Mouse (Mus musculus) bone marrow, adult 2 months (tissue): ENCODE data around the gene Doxl2. TPM values are rescaled to one million over a fixed set of nuclear protein-coding genes. Genes with fewer than 3 reads are reported as not detected.

Source experiments
- H3K27ac ChIP-seq: fragments of 200-500 bp; 2 replicates; pipeline ENCODE4 v1.5.1; 2012; ENCODE audit warnings: low read depth, mild to moderate bottlenecking, control low read depth, inconsistent platforms, low read length; ENCODE audit not compliant: control insufficient read depth, poor library complexity, insufficient read depth
- H3K4me1 ChIP-seq: fragments of 200-500 bp; 2 replicates; pipeline ENCODE4 v1.6.1; 2011; ENCODE audit warnings: low read length; ENCODE audit not compliant: control insufficient read depth, insufficient read depth
- H3K4me3 ChIP-seq: fragments of 200-500 bp; replicated peaks from 2 replicates; pipeline ENCODE3; 2011; ENCODE audit warnings: mild to moderate bottlenecking, low read depth, low read length, control low read depth; ENCODE audit not compliant: control insufficient read depth
- CTCF ChIP-seq: fragments of 200-500 bp; IDR thresholded peaks from 2 replicates; pipeline ENCODE4 v1.5.1; 2011; ENCODE audit warnings: low read length, control low read depth; ENCODE audit not compliant: control insufficient read depth, insufficient read depth
- POLR2A ChIP-seq: fragments of 200-500 bp; IDR thresholded peaks from 2 replicates; pipeline ENCODE4 v1.6.1; 2011; ENCODE audit warnings: low read depth, mild to moderate bottlenecking, control low read depth, low read length, borderline replicate concordance; ENCODE audit not compliant: control insufficient read depth
- WGBS: fragments of 180-500 bp; shearing (Covaris S2); methylation state at CpG from one replicate; pipeline ENCODE4 v1.1.7; 2018; 5-methylcytosine and 5-hydroxymethylcytosine counted together
- polyA plus RNA-seq: library from polyadenylated mRNA; stranded (reverse); fragments of >200 nt; gene quantifications from 2 replicates; pipeline ENCODE4 v1.2.4, GENCODE M21; 2011; ENCODE audit warnings: low replicate concordance; ENCODE audit not compliant: missing spikeins, insufficient read depth, insufficient read length

Gene Doxl2
- polyA plus RNA-seq = not detected in 2 replicates

DNA sequence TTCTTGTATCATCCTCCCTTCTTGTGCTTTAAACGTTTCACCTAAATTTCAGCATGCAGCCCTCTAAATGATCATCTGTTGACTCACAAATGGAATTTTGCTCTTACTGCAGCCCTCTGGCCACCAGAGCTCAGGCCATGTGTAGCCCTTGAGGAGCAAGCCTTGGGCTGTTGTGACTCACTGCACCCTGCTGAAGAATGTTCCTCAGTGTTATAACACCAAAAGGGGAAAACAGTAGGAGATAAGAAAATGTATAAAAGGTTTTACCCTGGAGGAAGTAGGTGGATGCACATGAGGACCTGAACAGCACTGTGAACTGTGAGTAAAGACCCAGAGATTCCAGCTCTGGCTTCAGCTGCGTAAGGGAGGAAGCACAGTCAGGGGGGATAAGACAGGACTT lies at the start of gene Doxl2:
TSS of gene Doxl2 (plus strand) at position 301 of the 400 bp plus-strand sequence.
- H3K4me3 ChIP-seq = no peak within 1 kb of the TSS
- WGBS = 77% methylated on average over 2 of the region's 2 CpGs
- H3K27ac ChIP-seq = no peak within 1 kb of the TSS
- TF ChIP-seq CTCF (no peak), POLR2A (no peak)
- no peaks in the 10 kb centered on the region for H3K4me1 ChIP-seq

GRCm38 (mm10) chr6:48929595-48929994 lies 45.2 kb upstream of the Doxl2 start, which contains the start of gene 1600015I10Rik:
Gene 1600015I10Rik, plus strand, starts transcription at chr6:48929895.
- WGBS = 80% methylated on average over 5 of the region's 5 CpGs
- TF ChIP-seq POLR2A (no peak), CTCF (no peak)
- H3K4me1 ChIP-seq = no peaks in the 10 kb centered on the region
- H3K27ac ChIP-seq = no peak within 1 kb of the TSS
- no peak within 1 kb of the TSS for H3K4me3 ChIP-seq

GRCm38 (mm10) chr6:48949596-48949995 lies 25.2 kb upstream of the Doxl2 start:
- no peak overlapping the region for H3K27ac ChIP-seq
- 67% methylated on average over 2 of the region's 2 CpGs for WGBS
- TF ChIP-seq CTCF = no peak
- TF ChIP-seq POLR2A = no peak
- H3K4me3 ChIP-seq = no peak overlapping the region
- no peaks in the 10 kb centered on the region for H3K4me1 ChIP-seq

- H3K4me1 ChIP-seq = no peaks in the 10 kb centered on the region
- TF ChIP-seq CTCF (no peak), POLR2A (no peak)
- 73% methylated on average over 5 of the region's 5 CpGs for WGBS
- no peak overlapping the region for H3K27ac ChIP-seq
- no peak overlapping the region for H3K4me3 ChIP-seq
These were observed 24.1 kb upstream of the Doxl2 start for GRCm38 (mm10) chr6:48950676-48951075.

DNA sequence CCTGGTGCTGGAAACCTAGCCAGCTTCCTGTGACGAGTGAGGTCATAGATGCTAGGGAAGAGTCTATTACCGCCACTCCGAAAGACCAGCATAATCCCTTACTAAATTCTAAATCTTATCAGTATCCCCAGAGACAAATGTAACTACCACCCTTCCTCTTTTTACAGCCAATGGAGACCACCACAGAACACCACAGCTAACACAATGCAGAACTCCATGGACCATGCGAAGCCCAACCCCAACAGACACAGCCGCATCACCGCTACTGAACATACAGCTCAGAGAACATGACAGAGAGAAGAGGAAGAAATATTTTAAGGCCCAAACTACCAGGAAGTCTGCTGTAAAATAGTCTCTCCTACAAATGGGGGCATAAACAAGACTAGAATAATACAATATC lies 23.1 kb upstream of the Doxl2 start:
- TF ChIP-seq CTCF (no peak), POLR2A (no peak)
- Histone ChIP-seq H3K27ac (no peak overlapping the region), H3K4me3 (no peak overlapping the region), H3K4me1 (no peaks in the 10 kb centered on the region)
- 17% methylated on average over 6 of the region's 6 CpGs for WGBS

DNA sequence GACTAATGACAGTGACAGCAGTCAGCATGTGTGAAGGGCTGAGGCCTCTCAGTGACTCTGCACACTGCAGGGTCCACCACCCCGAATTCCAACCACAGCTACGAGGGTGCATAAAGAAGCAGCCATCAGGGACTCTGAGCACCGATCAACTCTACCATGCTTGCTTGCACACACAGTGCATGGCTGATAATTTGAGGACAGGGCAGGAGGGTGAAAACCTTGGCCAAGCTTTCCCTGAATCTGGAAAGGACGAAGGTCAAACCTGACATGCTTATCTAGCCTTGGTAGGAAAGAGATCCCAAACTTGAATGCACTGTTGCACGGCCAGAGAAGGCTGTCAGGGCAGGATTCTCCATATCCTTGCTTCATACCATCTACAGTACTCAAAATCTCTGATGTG lies 21.5 kb upstream of the Doxl2 start:
- Histone ChIP-seq H3K4me3 (no peak overlapping the region), H3K27ac (no peak overlapping the region), H3K4me1 (no peaks in the 10 kb centered on the region)
- WGBS = 79% methylated on average over 5 of the region's 5 CpGs
- no peak for TF ChIP-seq POLR2A
- no peak for TF ChIP-seq CTCF

GRCm38 (mm10) chr6:48954211-48954610 lies 20.6 kb upstream of the Doxl2 start:
- WGBS = 79% methylated on average over 5 of the region's 5 CpGs
- H3K27ac ChIP-seq = no peak overlapping the region
- no peak overlapping the region for H3K4me3 ChIP-seq
- TF ChIP-seq POLR2A = no peak
- TF ChIP-seq CTCF = no peak
- no peaks in the 10 kb centered on the region for H3K4me1 ChIP-seq

GRCm38 (mm10) chr6:48954946-48955345 lies 19.8 kb upstream of the Doxl2 start:
- no peak overlapping the region for H3K4me3 ChIP-seq
- TF ChIP-seq CTCF = peak; percentile 25; the same call in 1 of the 2 replicates
- TF ChIP-seq POLR2A = no peak
- no peaks in the 10 kb centered on the region for H3K4me1 ChIP-seq
- H3K27ac ChIP-seq = no peak overlapping the region
- 21% methylated on average over 1 of the region's 1 CpGs for WGBS

DNA sequence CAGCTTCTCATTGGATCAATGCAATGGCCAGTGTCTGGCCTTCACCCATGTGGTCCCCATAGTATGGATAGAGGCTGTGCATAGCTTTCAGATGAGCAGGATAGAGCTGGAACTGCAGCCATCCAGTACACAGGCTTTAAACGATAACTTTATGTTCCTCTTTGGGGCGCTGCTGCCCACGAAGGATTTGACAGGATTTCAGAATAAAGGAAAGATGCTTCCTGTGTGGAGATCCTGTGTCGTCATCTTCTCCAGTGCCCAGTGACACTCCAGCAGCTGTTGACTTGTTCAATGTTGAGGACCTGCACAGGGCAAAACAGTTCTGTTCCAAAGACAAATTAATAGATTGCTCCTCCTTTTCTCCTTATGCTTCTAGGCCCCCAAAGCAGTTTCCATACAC lies 18.0 kb upstream of the Doxl2 start:
- Histone ChIP-seq H3K27ac (no peak overlapping the region), H3K4me3 (no peak overlapping the region), H3K4me1 (no peaks in the 10 kb centered on the region)
- WGBS = 12% methylated on average over 4 of the region's 4 CpGs
- TF ChIP-seq CTCF (no peak), POLR2A (no peak)
